Mouse (Mus musculus): ENCODE measurements around the gene Nemp2.
A peak's percentile ranks its signal among the peaks of the same experiment; 100 is the strongest.

Nemp2 gene

GRCm38 (mm10) chr1:52630248-52630936, at the start of gene Nemp2:
Nemp2 (plus strand) TSS chr1:52630703.
- peak; percentile 87 to 89 for DNase-seq (ENCODE audit: low spot score in 2 of 2)

- no peak for DNase-seq (ENCODE audit: low spot score in 2 of 2)
These were observed 48.8 kb upstream of the Nemp2 start for GRCm38 (mm10) chr1:52581744-52582143.

GRCm38 (mm10) chr1:52582866-52583265, 47.6 kb upstream of the Nemp2 start:
- DNase-seq (ENCODE audit: low spot score in 2 of 2) = no peak

GRCm38 (mm10) chr1:52596982-52597646, 33.4 kb upstream of the Nemp2 start:
- DNase-seq (ENCODE audit: low spot score in 2 of 2) = peak; percentile 18 to 19

GRCm38 (mm10) chr1:52597761-52598160, 32.7 kb upstream of the Nemp2 start:
- peak; percentile 25 to 46 for DNase-seq (ENCODE audit: low spot score in 2 of 2)

- no peak for DNase-seq (ENCODE audit: low spot score in 2 of 2)
These were observed 32.1 kb upstream of the Nemp2 start for GRCm38 (mm10) chr1:52598361-52598760.

- no peak for DNase-seq (ENCODE audit: low spot score in 2 of 2)
These were observed 29.0 kb upstream of the Nemp2 start for GRCm38 (mm10) chr1:52601496-52601895.

- no peak for DNase-seq (ENCODE audit: low spot score in 2 of 2)
These were observed 22.8 kb upstream of the Nemp2 start for GRCm38 (mm10) chr1:52607700-52608099.

- DNase-seq (ENCODE audit: low spot score in 2 of 2) = no peak
These were observed 22.0 kb upstream of the Nemp2 start for GRCm38 (mm10) chr1:52608486-52608885.

GRCm38 (mm10) chr1:52618217-52618616, 12.3 kb upstream of the Nemp2 start:
- no peak for DNase-seq (ENCODE audit: low spot score in 2 of 2)

GRCm38 (mm10) chr1:52620442-52620841, 10.1 kb upstream of the Nemp2 start:
- no peak for DNase-seq (ENCODE audit: low spot score in 2 of 2)

GRCm38 (mm10) chr1:52630937-52631299, 415 bp downstream of the Nemp2 start:
- no peak for DNase-seq (ENCODE audit: low spot score in 2 of 2)

GRCm38 (mm10) chr1:52631570-52631969, 1.1 kb downstream of the Nemp2 start:
- DNase-seq (ENCODE audit: low spot score in 2 of 2) = no peak

- DNase-seq (ENCODE audit: low spot score in 2 of 2) = no peak
These were observed 3.7 kb downstream of the Nemp2 start for GRCm38 (mm10) chr1:52634251-52634650.

GRCm38 (mm10) chr1:52635932-52636331, 5.4 kb downstream of the Nemp2 start:
- DNase-seq (ENCODE audit: low spot score in 2 of 2) = no peak

GRCm38 (mm10) chr1:52638101-52638500, 7.6 kb downstream of the Nemp2 start:
- no peak for DNase-seq (ENCODE audit: low spot score in 2 of 2)

GRCm38 (mm10) chr1:52639090-52639489, 8.6 kb downstream of the Nemp2 start:
- no peak for DNase-seq (ENCODE audit: low spot score in 2 of 2)

- no peak for DNase-seq (ENCODE audit: low spot score in 2 of 2)
These were observed 9.8 kb downstream of the Nemp2 start for GRCm38 (mm10) chr1:52640266-52640665.

GRCm38 (mm10) chr1:52640736-52641135, 10.2 kb downstream of the Nemp2 start:
- no peak for DNase-seq (ENCODE audit: low spot score in 2 of 2)

- DNase-seq (ENCODE audit: low spot score in 2 of 2) = peak; percentile 65 to 73
These were observed 17.9 kb downstream of the Nemp2 start for GRCm38 (mm10) chr1:52648153-52649027.

- DNase-seq (ENCODE audit: low spot score in 2 of 2) = no peak
These were observed 19.6 kb downstream of the Nemp2 start for GRCm38 (mm10) chr1:52650066-52650465.

GRCm38 (mm10) chr1:52652601-52653253, 22.2 kb downstream of the Nemp2 start:
- DNase-seq (ENCODE audit: low spot score in 2 of 2) = no peak

Measured in frontal cortex, postnatal 25 days (tissue).